Mouse (Mus musculus): ENCODE measurements around the gene Wiz. TPM values are rescaled to one million over a fixed set of nuclear protein-coding genes. Genes with fewer than 3 reads are reported as not detected.

Wiz gene
- total RNA-seq, 2 experiments from 2014 or later, result 42.5 to 49.1 TPM

GRCm38 (mm10) chr17:32382576-32382975 lies 6.7 kb downstream of the Wiz start:
- DNase-seq (ENCODE audit: low spot score in 2 of 2), result no peak

- no peak for DNase-seq (ENCODE audit: low spot score in 2 of 2)
These were observed 10.5 kb downstream of the Wiz start for GRCm38 (mm10) chr17:32378786-32379185.

- DNase-seq (ENCODE audit: low spot score in 2 of 2), result no peak
These were observed 12.1 kb downstream of the Wiz start for GRCm38 (mm10) chr17:32377137-32377536.

GRCm38 (mm10) chr17:32376475-32376874 lies 12.8 kb downstream of the Wiz start:
- DNase-seq (ENCODE audit: low spot score in 2 of 2), result no peak

- no peak for DNase-seq (ENCODE audit: low spot score in 2 of 2)
These were observed 20.2 kb downstream of the Wiz start for GRCm38 (mm10) chr17:32368991-32369578.

- no peak for DNase-seq (ENCODE audit: low spot score in 2 of 2)
These were observed 21.5 kb downstream of the Wiz start for GRCm38 (mm10) chr17:32367706-32368105.

- DNase-seq (ENCODE audit: low spot score in 2 of 2), result no peak
These were observed 23.9 kb downstream of the Wiz start for GRCm38 (mm10) chr17:32365296-32365695.

GRCm38 (mm10) chr17:32364850-32365249 lies 24.4 kb downstream of the Wiz start:
- DNase-seq (ENCODE audit: low spot score in 2 of 2), result no peak

GRCm38 (mm10) chr17:32364331-32364730 lies 24.9 kb downstream of the Wiz start:
- DNase-seq (ENCODE audit: low spot score in 2 of 2), result peak; percentile 79 to 90

GRCm38 (mm10) chr17:32363821-32364301 lies 25.4 kb downstream of the Wiz start:
- DNase-seq (ENCODE audit: low spot score in 2 of 2), result no peak

GRCm38 (mm10) chr17:32362686-32363085 lies 26.6 kb downstream of the Wiz start:
- no peak for DNase-seq (ENCODE audit: low spot score in 2 of 2)

GRCm38 (mm10) chr17:32359928-32360327 lies 29.3 kb downstream of the Wiz start:
- peak in 1 of 2 experiments; percentile 55 for DNase-seq (ENCODE audit: low spot score in 2 of 2)

- no peak for DNase-seq (ENCODE audit: low spot score in 2 of 2)
These were observed 30.3 kb downstream of the Wiz start for GRCm38 (mm10) chr17:32358943-32359340.

- DNase-seq (ENCODE audit: low spot score in 2 of 2), result no peak
These were observed 30.9 kb downstream of the Wiz start for GRCm38 (mm10) chr17:32358192-32358942.

- no peak for DNase-seq (ENCODE audit: low spot score in 2 of 2)
These were observed 32.2 kb downstream of the Wiz start for GRCm38 (mm10) chr17:32356766-32357760.

GRCm38 (mm10) chr17:32356281-32356680 lies 33.0 kb downstream of the Wiz start:
- no peak for DNase-seq (ENCODE audit: low spot score in 2 of 2)

GRCm38 (mm10) chr17:32355031-32355430 lies 34.2 kb downstream of the Wiz start:
- no peak for DNase-seq (ENCODE audit: low spot score in 2 of 2)

GRCm38 (mm10) chr17:32354211-32354610 lies 35.0 kb downstream of the Wiz start:
- DNase-seq (ENCODE audit: low spot score in 2 of 2), result no peak

GRCm38 (mm10) chr17:32353696-32354095 lies 35.5 kb downstream of the Wiz start:
- DNase-seq (ENCODE audit: low spot score in 2 of 2), result no peak

GRCm38 (mm10) chr17:32351726-32352125 lies 37.5 kb downstream of the Wiz start:
- no peak for DNase-seq (ENCODE audit: low spot score in 2 of 2)

GRCm38 (mm10) chr17:32351269-32351668 lies 38.0 kb downstream of the Wiz start:
- DNase-seq (ENCODE audit: low spot score in 2 of 2), result no peak
